Mouse (Mus musculus): Measurements from ENCODE around the gene Chst15. TPM values are rescaled to one million over a fixed set of nuclear protein-coding genes. Genes with fewer than 3 reads are reported as not detected.

Chst15 gene
- polyA plus RNA-seq, 1 experiment, result 17.6 TPM

GRCm38 (mm10) chr7:132284795-132285194, 32.2 kb downstream of the Chst15 start:
- 52% methylated on average over 1 of the region's 1 CpGs for WGBS
- no peak overlapping the region for H3K4me3 ChIP-seq (ENCODE audit: insufficient read depth, low read depth, low read length)
- H3K27ac ChIP-seq (ENCODE audit: insufficient read depth, low read depth, low read length), result no peak overlapping the region

GRCm38 (mm10) chr7:132284048-132284737, 32.8 kb downstream of the Chst15 start:
- Histone ChIP-seq H3K27me3 (replicated peaks; ENCODE audit: control insufficient read depth, insufficient read depth, low read length) (no peaks in the 10 kb centered on the region), H3K36me3 (ENCODE audit: control insufficient read depth, insufficient read depth, low read length) (no peaks in the 10 kb centered on the region), H3K4me1 (ENCODE audit: control insufficient read depth, insufficient read depth, low read length) (peaks cover 10% of the 10 kb centered on the region; the same call in 1 of the 2 replicates), H3K4me3 (ENCODE audit: insufficient read depth, low read depth, low read length) (no peak overlapping the region), H3K27ac (ENCODE audit: insufficient read depth, low read depth, low read length) (no peak overlapping the region)
- 86% methylated on average over 7 of the region's 7 CpGs for WGBS
- TF ChIP-seq POLR2A (IDR thresholded peaks at IDR 0.05; ENCODE audit: low read depth, low read length) (no peak), CTCF (conservative IDR thresholded peaks at IDR 0.05; ENCODE audit: insufficient read depth, insufficient read length, low read depth, low read length) (no peak)
- DNase-seq, result no peak

More at GRCm38 (mm10) chr7:132284795-132285194, 32.2 kb downstream of the Chst15 start:
- TF ChIP-seq POLR2A (IDR thresholded peaks at IDR 0.05; ENCODE audit: low read depth, low read length), result no peak
- TF ChIP-seq CTCF (conservative IDR thresholded peaks at IDR 0.05; ENCODE audit: insufficient read depth, insufficient read length, low read depth, low read length), result no peak
- no peaks in the 10 kb centered on the region for H3K27me3 ChIP-seq (replicated peaks; ENCODE audit: control insufficient read depth, insufficient read depth, low read length)
- no peaks in the 10 kb centered on the region for H3K36me3 ChIP-seq (ENCODE audit: control insufficient read depth, insufficient read depth, low read length)
- peaks cover 10% of the 10 kb centered on the region; the same call in 1 of the 2 replicates for H3K4me1 ChIP-seq (ENCODE audit: control insufficient read depth, insufficient read depth, low read length)
- no peak for DNase-seq

GRCm38 (mm10) chr7:132282576-132282975, 34.5 kb downstream of the Chst15 start:
- no peaks in the 10 kb centered on the region for H3K36me3 ChIP-seq (ENCODE audit: control insufficient read depth, insufficient read depth, low read length)
- H3K4me1 ChIP-seq (ENCODE audit: control insufficient read depth, insufficient read depth, low read length), result peaks cover 14% of the 10 kb centered on the region; the same call in 1 of the 2 replicates
- no peak for DNase-seq

GRCm38 (mm10) chr7:132282161-132282560, 34.9 kb downstream of the Chst15 start:
- Histone ChIP-seq H3K4me1 (ENCODE audit: control insufficient read depth, insufficient read depth, low read length) (peaks cover 11% of the 10 kb centered on the region; the same call in 1 of the 2 replicates), H3K27me3 (replicated peaks; ENCODE audit: control insufficient read depth, insufficient read depth, low read length) (no peaks in the 10 kb centered on the region), H3K36me3 (ENCODE audit: control insufficient read depth, insufficient read depth, low read length) (no peaks in the 10 kb centered on the region), H3K27ac (ENCODE audit: insufficient read depth, low read depth, low read length) (no peak overlapping the region), H3K4me3 (ENCODE audit: insufficient read depth, low read depth, low read length) (no peak overlapping the region)
- DNase-seq, result no peak
- 80% methylated on average over 3 of the region's 3 CpGs for WGBS
- TF ChIP-seq CTCF (conservative IDR thresholded peaks at IDR 0.05; ENCODE audit: insufficient read depth, insufficient read length, low read depth, low read length) (no peak), POLR2A (IDR thresholded peaks at IDR 0.05; ENCODE audit: low read depth, low read length) (no peak)

More at GRCm38 (mm10) chr7:132282576-132282975, 34.5 kb downstream of the Chst15 start:
- TF ChIP-seq POLR2A (IDR thresholded peaks at IDR 0.05; ENCODE audit: low read depth, low read length), result no peak
- no peak for TF ChIP-seq CTCF (conservative IDR thresholded peaks at IDR 0.05; ENCODE audit: insufficient read depth, insufficient read length, low read depth, low read length)
- Histone ChIP-seq H3K4me3 (ENCODE audit: insufficient read depth, low read depth, low read length) (no peak overlapping the region), H3K27me3 (replicated peaks; ENCODE audit: control insufficient read depth, insufficient read depth, low read length) (no peaks in the 10 kb centered on the region), H3K27ac (ENCODE audit: insufficient read depth, low read depth, low read length) (no peak overlapping the region)
- 80% methylated on average over 2 of the region's 2 CpGs for WGBS

GRCm38 (mm10) chr7:132281753-132282152, 35.3 kb downstream of the Chst15 start:
- TF ChIP-seq POLR2A (IDR thresholded peaks at IDR 0.05; ENCODE audit: low read depth, low read length), result no peak
- TF ChIP-seq CTCF (conservative IDR thresholded peaks at IDR 0.05; ENCODE audit: insufficient read depth, insufficient read length, low read depth, low read length), result no peak
- DNase-seq, result no peak
- no peaks in the 10 kb centered on the region for H3K36me3 ChIP-seq (ENCODE audit: control insufficient read depth, insufficient read depth, low read length)
- H3K4me3 ChIP-seq (ENCODE audit: insufficient read depth, low read depth, low read length), result no peak overlapping the region
- H3K27ac ChIP-seq (ENCODE audit: insufficient read depth, low read depth, low read length), result no peak overlapping the region
- H3K4me1 ChIP-seq (ENCODE audit: control insufficient read depth, insufficient read depth, low read length), result peaks cover 9% of the 10 kb centered on the region; the same call in 1 of the 2 replicates
- 88% methylated on average over 4 of the region's 4 CpGs for WGBS
- no peaks in the 10 kb centered on the region for H3K27me3 ChIP-seq (replicated peaks; ENCODE audit: control insufficient read depth, insufficient read depth, low read length)

GRCm38 (mm10) chr7:132278658-132279057, 38.4 kb downstream of the Chst15 start:
- H3K4me3 ChIP-seq (ENCODE audit: insufficient read depth, low read depth, low read length), result no peak overlapping the region
- TF ChIP-seq CTCF (conservative IDR thresholded peaks at IDR 0.05; ENCODE audit: insufficient read depth, insufficient read length, low read depth, low read length), result no peak
- H3K4me1 ChIP-seq (ENCODE audit: control insufficient read depth, insufficient read depth, low read length), result peaks cover 5% of the 10 kb centered on the region
- H3K27me3 ChIP-seq (replicated peaks; ENCODE audit: control insufficient read depth, insufficient read depth, low read length), result no peaks in the 10 kb centered on the region
- WGBS, result 57% methylated on average over 3 of the region's 3 CpGs
- DNase-seq, result peak; percentile 76
- H3K27ac ChIP-seq (ENCODE audit: insufficient read depth, low read depth, low read length), result peak overlapping the region; percentile 43
- no peaks in the 10 kb centered on the region for H3K36me3 ChIP-seq (ENCODE audit: control insufficient read depth, insufficient read depth, low read length)

GRCm38 (mm10) chr7:132276287-132276686, 40.7 kb downstream of the Chst15 start:
- no peaks in the 10 kb centered on the region for H3K36me3 ChIP-seq (ENCODE audit: control insufficient read depth, insufficient read depth, low read length)
- DNase-seq, result no peak
- H3K27ac ChIP-seq (ENCODE audit: insufficient read depth, low read depth, low read length), result no peak overlapping the region
- peaks cover 5% of the 10 kb centered on the region for H3K4me1 ChIP-seq (ENCODE audit: control insufficient read depth, insufficient read depth, low read length)
- no peaks in the 10 kb centered on the region for H3K27me3 ChIP-seq (replicated peaks; ENCODE audit: control insufficient read depth, insufficient read depth, low read length)
- WGBS, result 80% methylated on average over 5 of the region's 5 CpGs
- H3K4me3 ChIP-seq (ENCODE audit: insufficient read depth, low read depth, low read length), result no peak overlapping the region
- TF ChIP-seq POLR2A (IDR thresholded peaks at IDR 0.05; ENCODE audit: low read depth, low read length), result no peak

Data from kidney, adult 2 months (tissue).